Mouse (Mus musculus): ENCODE data around the gene Fam102b.

GRCm38 (mm10) chr3:109047707-109048283, 20.4 kb upstream of the Fam102b start:
- TF ChIP-seq CTCF (IDR thresholded peaks at IDR 0.05; ENCODE audit: low read depth) (peak; percentile 62), EP300 (optimal IDR thresholded peaks at IDR 0.05) (no peak)
